Mouse (Mus musculus) myocyte (in vitro differentiated cells): ENCODE results near the gene Col4a4. TPM values are rescaled to one million over a fixed set of nuclear protein-coding genes. Genes with fewer than 3 reads are reported as not detected.

Experiments
- H3K27me3 ChIP-seq: one replicate; pipeline ENCODE4 v1.6.1; 2011; ENCODE audit not compliant: control insufficient read depth, insufficient read depth, insufficient read length
- H3K36me3 ChIP-seq: one replicate; pipeline ENCODE4 v1.6.1; 2011; ENCODE audit not compliant: control insufficient read depth, insufficient read depth
- H3K4me2 ChIP-seq: one replicate; pipeline ENCODE4 v1.6.1; 2011; ENCODE audit warnings: low read depth, control low read depth
- H3K4me3 ChIP-seq: one replicate; pipeline ENCODE4 v1.5.1; 2011; ENCODE audit warnings: mild to moderate bottlenecking, control low read depth, moderate library complexity
- H3K79me2 ChIP-seq: one replicate; pipeline ENCODE4 v1.6.1; 2011; ENCODE audit not compliant: control insufficient read depth, insufficient read depth
- H3ac ChIP-seq: one replicate; pipeline ENCODE4 v1.6.1; 2011; ENCODE audit not compliant: control insufficient read depth, insufficient read length
- CEBPB ChIP-seq: IDR thresholded peaks from 2 replicates; pipeline ENCODE4 v1.6.1; 2011; ENCODE audit warnings: mild to moderate bottlenecking, moderate library complexity; ENCODE audit not compliant: poor library complexity, insufficient read depth, severe bottlenecking
- E2F4 ChIP-seq: IDR thresholded peaks from one replicate; pipeline ENCODE4 v1.6.1; 2011; ENCODE audit warnings: mild to moderate bottlenecking, control low read depth, moderate library complexity; ENCODE audit not compliant: insufficient read depth
- MAX ChIP-seq: IDR thresholded peaks from one replicate; pipeline ENCODE4 v1.6.1; 2011; ENCODE audit warnings: low read depth, mild to moderate bottlenecking, control low read depth
- MYOD1 ChIP-seq, 3 experiments: IDR thresholded peaks; one replicate each; pipeline ENCODE4 v1.6.1; 2011; ENCODE audit warnings: control low read depth in 2 of 3, low read depth in 2 of 3, mild to moderate bottlenecking in 2 of 3, moderate library complexity in 1 of 3; ENCODE audit not compliant: insufficient read length in 2 of 3, control insufficient read depth in 1 of 3
- MYOG ChIP-seq, 3 experiments: IDR thresholded peaks; one replicate each; pipeline ENCODE4 v1.6.1; 2011; ENCODE audit warnings: control low read depth in 2 of 3, low read depth in 2 of 3, mild to moderate bottlenecking in 2 of 3; ENCODE audit not compliant: insufficient read length in 2 of 3, control insufficient read depth in 1 of 3, insufficient read depth in 1 of 3
- POLR2A ChIP-seq: IDR thresholded peaks from one replicate; pipeline ENCODE4 v1.6.1; 2011; ENCODE audit warnings: low read depth, mild to moderate bottlenecking, control low read depth, moderate library complexity; ENCODE audit not compliant: insufficient read length
- POLR2AphosphoS2 ChIP-seq: IDR thresholded peaks from one replicate; pipeline ENCODE4 v1.6.1; 2011; ENCODE audit warnings: low read depth, control low read depth; ENCODE audit not compliant: insufficient read length
- REST ChIP-seq: IDR thresholded peaks from one replicate; pipeline ENCODE4 v1.6.1; 2011; ENCODE audit warnings: mild to moderate bottlenecking, control low read depth, moderate library complexity; ENCODE audit not compliant: insufficient read depth, insufficient read length
- SRF ChIP-seq: IDR thresholded peaks from one replicate; pipeline ENCODE4 v1.6.1; 2011; ENCODE audit warnings: low read depth; ENCODE audit not compliant: control insufficient read depth, insufficient read length
- TCF12 ChIP-seq: IDR thresholded peaks from one replicate; pipeline ENCODE4 v1.6.1; 2011; ENCODE audit warnings: mild to moderate bottlenecking, control low read depth; ENCODE audit not compliant: poor library complexity, insufficient read depth, severe bottlenecking
- TCF3 ChIP-seq: IDR thresholded peaks from one replicate; pipeline ENCODE4 v1.6.1; 2011; ENCODE audit warnings: low read depth, control low read depth; ENCODE audit not compliant: insufficient read length
- USF1 ChIP-seq: IDR thresholded peaks from one replicate; pipeline ENCODE4 v1.6.1; 2011; ENCODE audit warnings: low read depth, mild to moderate bottlenecking, control low read depth, moderate library complexity
- polyA plus RNA-seq: library from polyadenylated mRNA; unstranded; fragments of >200 nt; fragmentation: generic; extraction: Trizol; gene quantifications from one replicate; pipeline ENCODE4 v1.2.1, GENCODE M21; 2012; ENCODE audit warnings: missing spikeins

The Col4a4 gene
- polyA plus RNA-seq, 1 experiment, result 0.19 TPM

- peaks cover 4% of the 10 kb centered on the region for H3K27me3 ChIP-seq
- H3ac ChIP-seq, result no peak overlapping the region
- H3K79me2 ChIP-seq, result no peaks in the 10 kb centered on the region
- H3K36me3 ChIP-seq, result no peaks in the 10 kb centered on the region
- TF ChIP-seq TCF12 (no peak), CEBPB (no peak), POLR2AphosphoS2 (no peak), MYOG (IDR thresholded peaks at IDR 0.05; ENCODE audit: control insufficient read depth in 1 of 3, insufficient read depth in 1 of 3, insufficient read length in 2 of 3, low read depth in 2 of 3) (no peak), MYOD1 (IDR thresholded peaks at IDR 0.05; ENCODE audit: control insufficient read depth in 1 of 3, insufficient read length in 2 of 3, low read depth in 2 of 3) (no peak), SRF (no peak), USF1 (no peak)
- no peak overlapping the region for H3K4me2 ChIP-seq
- H3K4me3 ChIP-seq, result no peak overlapping the region
Measured at GRCm38 (mm10) chr1:82465321-82465853, 121.3 kb downstream of the Col4a4 start.

GRCm38 (mm10) chr1:82461041-82461440, 125.6 kb downstream of the Col4a4 start:
- Histone ChIP-seq H3K79me2 (no peaks in the 10 kb centered on the region), H3K4me2 (no peak overlapping the region), H3K27me3 (peaks cover 4% of the 10 kb centered on the region), H3K4me3 (no peak overlapping the region), H3ac (no peak overlapping the region), H3K36me3 (no peaks in the 10 kb centered on the region)
- no peak for TF ChIP-seq E2F4
- TF ChIP-seq POLR2AphosphoS2, result no peak

GRCm38 (mm10) chr1:82459926-82460325, 126.7 kb downstream of the Col4a4 start:
- Histone ChIP-seq H3K27me3 (peaks cover 4% of the 10 kb centered on the region), H3K79me2 (no peaks in the 10 kb centered on the region), H3ac (no peak overlapping the region), H3K36me3 (no peaks in the 10 kb centered on the region), H3K4me3 (no peak overlapping the region), H3K4me2 (no peak overlapping the region)
- TF ChIP-seq POLR2AphosphoS2 (no peak), TCF12 (no peak), REST (no peak), SRF (no peak), MAX (no peak), USF1 (no peak), POLR2A (no peak), E2F4 (no peak), MYOG (IDR thresholded peaks at IDR 0.05; ENCODE audit: control insufficient read depth in 1 of 3, insufficient read depth in 1 of 3, insufficient read length in 2 of 3, low read depth in 2 of 3) (no peak)

DNA sequence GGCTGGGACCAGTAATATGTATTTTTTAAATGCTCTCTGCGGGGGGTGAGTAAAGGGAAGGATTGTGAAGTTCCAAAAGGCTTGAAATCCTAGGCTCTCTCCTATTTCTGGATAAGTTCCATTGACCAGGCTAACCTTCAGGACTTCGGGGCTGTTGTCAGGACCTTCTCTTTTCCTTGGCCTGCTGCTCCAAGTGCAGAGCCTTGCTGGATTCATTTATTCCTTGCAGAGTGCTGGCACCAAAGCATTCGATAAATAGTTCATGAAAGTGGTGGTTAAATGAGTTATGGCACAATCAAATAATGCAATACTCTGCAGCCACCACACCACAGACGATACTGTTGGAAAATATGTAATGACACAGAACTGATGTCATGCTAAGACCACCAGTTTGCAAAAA, 127.3 kb downstream of the Col4a4 start:
- no peaks in the 10 kb centered on the region for H3K36me3 ChIP-seq
- H3K4me3 ChIP-seq, result no peak overlapping the region
- H3K79me2 ChIP-seq, result no peaks in the 10 kb centered on the region
- H3K4me2 ChIP-seq, result no peak overlapping the region
- peaks cover 4% of the 10 kb centered on the region for H3K27me3 ChIP-seq
- TF ChIP-seq POLR2AphosphoS2, result no peak
- no peak for TF ChIP-seq MYOG (IDR thresholded peaks at IDR 0.05; ENCODE audit: control insufficient read depth in 1 of 3, insufficient read depth in 1 of 3, insufficient read length in 2 of 3, low read depth in 2 of 3)
- H3ac ChIP-seq, result no peak overlapping the region

DNA sequence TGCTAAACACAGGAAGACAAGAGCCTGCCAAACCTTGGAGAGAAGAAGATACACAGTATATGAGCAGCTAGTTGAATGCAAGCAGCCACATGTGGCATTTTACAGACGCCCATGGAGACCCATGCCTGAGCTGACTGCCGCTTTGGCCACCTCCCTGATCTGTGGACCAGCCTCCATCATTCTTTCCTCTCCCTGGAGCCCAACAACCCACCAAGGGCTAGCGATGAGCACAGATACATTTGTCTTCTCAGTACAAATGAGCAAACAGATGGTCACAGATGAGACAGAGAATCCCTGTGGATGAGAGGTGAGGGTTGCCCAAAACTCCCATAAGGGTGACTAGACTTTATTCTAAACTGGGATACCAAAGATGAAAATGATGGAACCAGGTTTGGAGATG, 132.6 kb downstream of the Col4a4 start:
- no peaks in the 10 kb centered on the region for H3K36me3 ChIP-seq
- no peak overlapping the region for H3K4me3 ChIP-seq
- H3K4me2 ChIP-seq, result no peak overlapping the region
- no peak overlapping the region for H3ac ChIP-seq
- no peaks in the 10 kb centered on the region for H3K79me2 ChIP-seq
- peaks cover 4% of the 10 kb centered on the region for H3K27me3 ChIP-seq
- no peak for TF ChIP-seq E2F4
- no peak for TF ChIP-seq MYOD1 (IDR thresholded peaks at IDR 0.05; ENCODE audit: control insufficient read depth in 1 of 3, insufficient read length in 2 of 3, low read depth in 2 of 3)
- TF ChIP-seq SRF, result no peak
- TF ChIP-seq TCF12, result no peak
- TF ChIP-seq MAX, result no peak
- TF ChIP-seq USF1, result no peak
- no peak for TF ChIP-seq MYOG (IDR thresholded peaks at IDR 0.05; ENCODE audit: control insufficient read depth in 1 of 3, insufficient read depth in 1 of 3, insufficient read length in 2 of 3, low read depth in 2 of 3)
- no peak for TF ChIP-seq TCF3
- no peak for TF ChIP-seq POLR2AphosphoS2
- TF ChIP-seq CEBPB, result no peak
- TF ChIP-seq POLR2A, result no peak
- no peak for TF ChIP-seq REST
